Mouse (Mus musculus) neural tube, embryonic 12.5 days (tissue): ENCODE results near the gene Sltm. TPM values are rescaled to one million over a fixed set of nuclear protein-coding genes. Genes with fewer than 3 reads are reported as not detected.

Experiments
- ATAC-seq: fragments of 200-750 bp; cut with Nextera tagmentation; 2 replicates; pipeline ENCODE4 v1.8.0; 2017; ENCODE audit warnings: low read depth, mild to moderate bottlenecking, moderate TSS enrichment, moderate library complexity; ENCODE audit not compliant: low FRiP score
- H3K27ac ChIP-seq: fragments of 300-500 bp; sonication (generic); 2 replicates; pipeline ENCODE4 v1.5.1; 2016
- H3K27me3 ChIP-seq: fragments of 300-500 bp; sonication (generic); replicated peaks from 2 replicates; pipeline ENCODE4 v1.6.1; 2016; ENCODE audit warnings: mild to moderate bottlenecking
- H3K36me3 ChIP-seq: fragments of 300-500 bp; sonication (generic); 2 replicates; pipeline ENCODE4 v1.6.1; 2016; ENCODE audit warnings: mild to moderate bottlenecking
- H3K4me1 ChIP-seq: fragments of 300-500 bp; sonication (generic); 2 replicates; pipeline ENCODE4 v1.6.1; 2016
- H3K4me2 ChIP-seq: fragments of 300-500 bp; sonication (generic); replicated peaks from 2 replicates; pipeline ENCODE4 v1.6.1; 2016; ENCODE audit warnings: mild to moderate bottlenecking
- H3K4me3 ChIP-seq: fragments of 300-500 bp; sonication (generic); 2 replicates; pipeline ENCODE4 v1.5.1; 2016
- H3K9ac ChIP-seq: fragments of 300-500 bp; sonication (generic); 2 replicates; pipeline ENCODE4 v1.6.1; 2016; ENCODE audit warnings: mild to moderate bottlenecking
- H3K9me3 ChIP-seq: fragments of 300-500 bp; sonication (generic); 2 replicates; pipeline ENCODE4 v1.6.1; 2016; ENCODE audit warnings: mild to moderate bottlenecking
- WGBS: fragments of 180-500 bp; shearing (Covaris S2); methylation state at CpG from one replicate; pipeline ENCODE4 v1.1.7; 2016; 5-methylcytosine and 5-hydroxymethylcytosine counted together
- polyA plus RNA-seq: library from polyadenylated mRNA; unstranded; fragments of >200 nt; fragmentation: Nextera tagmentation; extraction: Ambion mirVana; gene quantifications from 2 replicates; pipeline ENCODE4 v1.2.1, GENCODE M21; 2016

The Sltm gene
- polyA plus RNA-seq, 1 experiment from 2014 or later = 83.1 TPM

DNA sequence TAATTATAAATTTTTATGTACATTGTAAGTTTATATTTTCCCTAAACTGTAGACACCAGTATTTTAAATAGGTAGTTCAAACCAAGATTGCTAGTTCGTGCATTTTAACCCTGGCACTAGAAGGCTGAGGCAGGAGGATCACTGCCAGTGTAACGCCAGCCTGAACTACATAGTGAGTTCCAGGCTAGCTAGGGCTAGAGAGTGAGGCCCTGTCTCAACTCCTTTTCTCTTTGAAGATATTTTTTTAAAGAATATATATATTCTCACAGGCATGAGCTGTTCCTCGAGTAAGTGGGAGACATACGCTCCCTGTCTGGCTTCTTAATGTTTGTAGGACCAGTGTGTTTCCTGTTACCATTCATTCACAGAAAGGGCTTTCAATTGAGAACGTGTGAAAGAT, 14.2 kb downstream of the Sltm start:
- H3K4me2 ChIP-seq = no peak overlapping the region

DNA sequence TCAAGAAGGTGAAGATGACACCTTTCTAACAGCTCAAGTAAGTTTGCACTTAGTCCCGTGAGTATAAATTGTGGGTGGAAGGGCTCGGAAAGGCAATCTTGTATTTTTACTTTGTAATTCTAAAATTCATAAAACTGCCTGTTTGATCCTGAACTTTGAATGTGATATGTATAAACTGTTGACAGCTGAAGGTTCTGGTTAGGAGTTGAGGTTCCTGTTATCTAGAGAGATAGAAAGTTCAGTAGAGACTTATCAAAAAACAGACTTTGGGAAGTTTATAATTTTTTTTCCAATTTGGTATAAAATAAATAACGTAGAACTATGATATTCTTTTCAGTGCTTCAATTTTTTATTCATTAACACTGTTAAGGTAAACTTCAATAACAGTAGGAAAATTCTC, 20.3 kb downstream of the Sltm start:
- no peak overlapping the region for H3K27ac ChIP-seq
- no peaks in the 10 kb centered on the region for H3K27me3 ChIP-seq
- H3K4me3 ChIP-seq = no peak overlapping the region
- no peaks in the 10 kb centered on the region for H3K36me3 ChIP-seq
- no peak overlapping the region for H3K4me2 ChIP-seq
- H3K9ac ChIP-seq = no peak overlapping the region
- 93% methylated on average over 3 of the region's 3 CpGs for WGBS
- H3K9me3 ChIP-seq = no peaks in the 10 kb centered on the region
- no peak for ATAC-seq
- H3K4me1 ChIP-seq = peaks cover 4% of the 10 kb centered on the region; the same call in 1 of the 2 replicates

More for the DNA sequence above, 14.2 kb downstream of the Sltm start:
- Histone ChIP-seq H3K4me1 (peaks cover 4% of the 10 kb centered on the region; the same call in 1 of the 2 replicates), H3K27ac (no peak overlapping the region), H3K36me3 (peaks cover 13% of the 10 kb centered on the region), H3K4me3 (no peak overlapping the region), H3K27me3 (no peaks in the 10 kb centered on the region), H3K9ac (no peak overlapping the region), H3K9me3 (peaks cover 9% of the 10 kb centered on the region; the same call in 1 of the 2 replicates)
- ATAC-seq = no peak
- 91% methylated on average over 5 of the region's 5 CpGs for WGBS

DNA sequence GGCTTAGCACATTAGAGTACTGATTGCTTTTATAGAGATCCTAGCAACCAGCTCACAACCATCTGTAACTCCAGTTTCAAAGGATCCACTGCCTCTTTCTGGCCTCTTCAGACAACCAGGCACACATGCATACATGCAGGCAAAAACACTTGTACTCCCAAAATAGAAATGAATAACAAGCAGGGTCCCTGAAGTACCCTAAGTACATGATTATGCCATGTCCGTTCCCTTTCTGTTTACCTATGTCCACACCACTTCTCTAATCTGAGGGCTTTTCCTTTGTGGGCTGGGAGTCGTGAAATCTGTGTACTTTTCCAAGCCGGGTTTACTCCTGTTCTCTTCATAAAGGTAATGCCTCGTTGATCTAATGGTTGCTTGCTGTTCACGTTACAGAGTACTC, 25.1 kb downstream of the Sltm start:
- no peaks in the 10 kb centered on the region for H3K27me3 ChIP-seq
- WGBS = 92% methylated on average over 5 of the region's 5 CpGs
- H3K9me3 ChIP-seq = no peaks in the 10 kb centered on the region
- H3K9ac ChIP-seq = no peak overlapping the region
- no peaks in the 10 kb centered on the region for H3K4me1 ChIP-seq
- no peak overlapping the region for H3K4me3 ChIP-seq
- H3K36me3 ChIP-seq = peaks cover 6% of the 10 kb centered on the region
- H3K4me2 ChIP-seq = no peak overlapping the region
- H3K27ac ChIP-seq = no peak overlapping the region
- no peak for ATAC-seq

DNA sequence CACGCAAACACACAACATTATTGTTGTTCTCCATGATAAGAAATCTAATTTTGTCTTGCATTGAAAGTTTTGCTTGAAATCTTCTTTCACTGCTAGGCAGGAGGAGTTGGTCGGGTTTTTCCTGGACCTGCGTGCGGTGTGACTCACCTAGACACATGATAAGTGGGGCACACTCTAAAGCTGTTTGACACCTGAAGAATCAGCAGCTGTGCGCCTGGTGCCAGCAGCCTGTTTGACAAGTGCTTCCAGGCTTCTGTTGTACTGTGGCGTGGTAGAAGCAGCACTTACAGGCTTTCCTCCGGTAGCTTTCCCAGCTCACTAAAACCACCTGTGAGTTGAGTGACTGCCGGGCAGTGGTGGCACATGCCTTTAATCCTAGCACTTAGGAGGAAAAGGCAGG, 27.8 kb downstream of the Sltm start:
- no peaks in the 10 kb centered on the region for H3K9me3 ChIP-seq
- H3K4me1 ChIP-seq = no peaks in the 10 kb centered on the region
- ATAC-seq = no peak
- no peaks in the 10 kb centered on the region for H3K27me3 ChIP-seq
- no peak overlapping the region for H3K9ac ChIP-seq
- H3K27ac ChIP-seq = no peak overlapping the region
- no peak overlapping the region for H3K4me3 ChIP-seq
- H3K36me3 ChIP-seq = peaks cover 18% of the 10 kb centered on the region
- H3K4me2 ChIP-seq = no peak overlapping the region
- 95% methylated on average over 8 of the region's 8 CpGs for WGBS

DNA sequence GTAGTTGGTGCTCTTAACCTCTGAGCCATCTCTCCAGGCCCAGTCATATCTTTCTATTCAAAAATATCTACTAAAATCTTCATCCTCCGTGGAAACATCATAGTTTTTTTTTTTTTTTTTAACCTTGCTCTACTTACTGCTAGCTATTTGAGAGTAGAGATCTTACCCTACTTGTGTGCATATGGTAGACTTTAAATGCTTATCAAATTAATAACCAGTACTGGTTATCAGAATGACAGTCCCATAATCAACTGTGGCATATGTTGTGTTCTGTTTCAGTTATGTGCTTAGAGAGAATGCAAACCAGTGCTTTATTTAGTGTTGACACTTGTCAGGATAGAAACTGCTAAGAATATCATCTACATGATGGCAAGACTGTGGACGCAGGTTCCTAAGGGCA, 35.6 kb downstream of the Sltm start:
- Histone ChIP-seq H3K27ac (no peak overlapping the region), H3K9ac (no peak overlapping the region), H3K4me3 (no peak overlapping the region), H3K27me3 (no peaks in the 10 kb centered on the region), H3K4me1 (no peaks in the 10 kb centered on the region), H3K4me2 (no peak overlapping the region), H3K9me3 (no peaks in the 10 kb centered on the region), H3K36me3 (peaks cover 56% of the 10 kb centered on the region)
- 96% methylated on average over 2 of the region's 2 CpGs for WGBS
- ATAC-seq = no peak

- no peak for ATAC-seq
- H3K9ac ChIP-seq = no peak overlapping the region
- H3K36me3 ChIP-seq = peaks cover 61% of the 10 kb centered on the region
- no peak overlapping the region for H3K27ac ChIP-seq
- H3K4me2 ChIP-seq = no peak overlapping the region
- H3K4me1 ChIP-seq = no peaks in the 10 kb centered on the region
- H3K4me3 ChIP-seq = no peak overlapping the region
- H3K9me3 ChIP-seq = no peaks in the 10 kb centered on the region
- 90% methylated on average over 5 of the region's 5 CpGs for WGBS
- H3K27me3 ChIP-seq = no peaks in the 10 kb centered on the region
These were observed 38.4 kb downstream of the Sltm start for GRCm38 (mm10) chr9:70580956-70581355.

DNA sequence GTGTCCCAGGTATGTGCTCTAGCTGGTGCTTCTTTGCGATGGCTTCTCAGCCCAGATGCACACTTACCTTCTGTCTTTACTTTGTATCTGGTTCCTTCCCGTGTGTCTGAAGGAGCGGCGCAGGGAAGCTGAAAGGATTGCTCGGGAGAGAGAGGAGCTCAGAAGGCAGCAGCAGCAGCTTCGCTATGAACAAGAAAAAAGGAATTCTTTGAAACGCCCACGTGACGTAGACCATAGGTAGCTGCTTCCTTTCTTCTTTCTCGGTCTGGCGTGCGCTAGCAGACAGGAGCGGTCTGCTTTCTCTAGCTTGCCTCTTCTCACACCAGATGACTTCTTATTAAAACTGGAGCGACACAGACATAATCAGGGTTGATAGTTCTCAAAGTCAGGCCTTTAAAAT, 42.1 kb downstream of the Sltm start:
- Histone ChIP-seq H3K27me3 (no peaks in the 10 kb centered on the region), H3K9me3 (no peaks in the 10 kb centered on the region), H3K4me3 (no peak overlapping the region), H3K9ac (no peak overlapping the region), H3K4me2 (no peak overlapping the region), H3K27ac (no peak overlapping the region), H3K4me1 (no peaks in the 10 kb centered on the region), H3K36me3 (peaks cover 74% of the 10 kb centered on the region)
- WGBS = 91% methylated on average over 14 of the region's 14 CpGs
- ATAC-seq = no peak

GRCm38 (mm10) chr9:70585172-70585571, 42.6 kb downstream of the Sltm start:
- Histone ChIP-seq H3K27ac (no peak overlapping the region), H3K4me3 (no peak overlapping the region), H3K27me3 (no peaks in the 10 kb centered on the region), H3K36me3 (peaks cover 74% of the 10 kb centered on the region), H3K9ac (no peak overlapping the region), H3K4me2 (no peak overlapping the region), H3K9me3 (no peaks in the 10 kb centered on the region), H3K4me1 (no peaks in the 10 kb centered on the region)
- 86% methylated on average over 5 of the region's 5 CpGs for WGBS
- no peak for ATAC-seq

GRCm38 (mm10) chr9:70587171-70587570, 44.6 kb downstream of the Sltm start:
- Histone ChIP-seq H3K9me3 (no peaks in the 10 kb centered on the region), H3K36me3 (peaks cover 76% of the 10 kb centered on the region), H3K4me3 (no peak overlapping the region), H3K4me2 (no peak overlapping the region), H3K27me3 (no peaks in the 10 kb centered on the region), H3K4me1 (no peaks in the 10 kb centered on the region), H3K27ac (no peak overlapping the region), H3K9ac (no peak overlapping the region)
- WGBS = 98% methylated on average over 5 of the region's 5 CpGs
- ATAC-seq = no peak

DNA sequence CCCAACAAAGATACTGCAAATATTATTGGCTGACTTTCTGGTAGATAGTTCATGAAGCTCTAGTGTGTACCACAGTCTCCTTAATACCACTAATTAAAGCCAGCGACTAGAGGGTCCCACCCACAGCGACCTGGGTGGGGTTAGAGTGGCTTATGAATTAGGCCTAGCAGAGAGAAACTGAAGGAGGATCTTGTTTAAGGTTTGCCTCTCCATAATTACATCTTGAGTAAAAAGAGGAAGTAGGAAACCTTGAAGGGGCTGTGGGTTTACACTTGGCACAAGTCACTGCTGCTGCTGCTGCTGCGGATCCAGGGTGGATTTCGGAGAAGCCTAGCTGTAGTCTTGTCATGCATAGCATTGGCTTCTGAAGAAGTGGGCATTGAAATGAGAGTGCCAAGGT, 48.2 kb downstream of the Sltm start:
- Histone ChIP-seq H3K4me2 (no peak overlapping the region), H3K27ac (no peak overlapping the region), H3K9me3 (no peaks in the 10 kb centered on the region), H3K9ac (no peak overlapping the region), H3K4me3 (no peak overlapping the region), H3K36me3 (peaks cover 82% of the 10 kb centered on the region), H3K27me3 (no peaks in the 10 kb centered on the region), H3K4me1 (no peaks in the 10 kb centered on the region)
- no peak for ATAC-seq
- 97% methylated on average over 4 of the region's 4 CpGs for WGBS

DNA sequence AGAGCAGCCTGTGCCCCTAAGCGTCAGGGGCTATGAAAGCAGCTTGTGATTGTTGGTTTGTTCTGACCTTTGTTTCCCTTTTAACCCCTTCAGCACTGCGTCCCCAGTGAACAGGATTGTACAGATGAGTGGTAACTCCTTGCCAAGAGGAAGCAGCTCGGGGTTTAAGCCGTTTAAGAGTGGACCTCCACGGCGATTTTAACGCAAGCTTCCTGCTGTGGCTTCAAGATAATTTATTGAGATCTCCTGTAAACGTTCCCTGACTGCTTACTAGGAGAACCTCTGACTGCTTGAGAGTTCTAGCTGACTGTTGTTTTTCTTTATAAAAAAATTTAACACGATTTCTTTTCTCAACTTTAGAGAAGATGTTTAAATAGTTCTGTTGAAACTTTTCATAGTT, 48.9 kb downstream of the Sltm start:
- Histone ChIP-seq H3K4me1 (no peaks in the 10 kb centered on the region), H3K27me3 (no peaks in the 10 kb centered on the region), H3K9me3 (no peaks in the 10 kb centered on the region), H3K4me3 (no peak overlapping the region), H3K36me3 (peaks cover 75% of the 10 kb centered on the region), H3K27ac (no peak overlapping the region), H3K9ac (no peak overlapping the region), H3K4me2 (no peak overlapping the region)
- WGBS = 52% methylated on average over 9 of the region's 9 CpGs
- ATAC-seq = no peak

- Histone ChIP-seq H3K36me3 (peaks cover 9% of the 10 kb centered on the region), H3K27me3 (no peaks in the 10 kb centered on the region), H3K9ac (no peak overlapping the region), H3K9me3 (no peaks in the 10 kb centered on the region), H3K4me3 (no peak overlapping the region), H3K4me1 (no peaks in the 10 kb centered on the region), H3K4me2 (no peak overlapping the region), H3K27ac (no peak overlapping the region)
- ATAC-seq = no peak
- 90% methylated on average over 2 of the region's 2 CpGs for WGBS
These were observed 55.7 kb downstream of the Sltm start for GRCm38 (mm10) chr9:70598271-70598670.

DNA sequence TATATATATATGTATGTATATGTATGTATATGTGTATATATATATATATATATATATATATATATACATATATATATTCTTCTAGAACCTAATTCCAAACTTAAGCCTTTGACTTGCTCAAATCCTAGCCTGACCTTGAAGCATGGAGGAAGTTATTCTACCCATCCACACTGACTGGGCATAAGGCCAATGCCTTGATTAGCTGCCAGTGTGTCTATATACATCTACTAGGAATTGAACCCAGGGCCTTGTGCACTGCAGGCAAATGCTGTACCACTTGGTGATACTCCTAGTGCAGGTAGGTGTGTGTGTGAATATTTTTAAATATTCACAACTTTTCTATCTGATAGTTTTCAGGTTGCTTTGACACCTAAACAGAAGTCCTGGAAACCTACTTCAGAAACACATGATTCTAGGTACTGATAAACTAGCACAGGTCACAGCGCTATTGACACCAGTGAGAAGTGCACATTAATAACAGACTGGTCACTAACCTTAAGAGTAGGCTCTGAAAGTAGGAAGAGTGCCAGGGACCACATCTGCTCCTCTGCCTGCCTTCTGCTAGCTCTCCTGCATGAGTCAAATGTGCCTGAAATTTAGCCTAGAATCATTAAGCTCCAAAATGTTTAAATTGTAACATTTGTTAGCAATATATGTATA, 59.8 kb downstream of the Sltm start:
- ATAC-seq = no peak
- WGBS = 88% methylated on average over 1 of the region's 1 CpGs

More for the DNA sequence above, 59.8 kb downstream of the Sltm start:
- Histone ChIP-seq H3K36me3 (peaks cover 8% of the 10 kb centered on the region), H3K4me1 (no peaks in the 10 kb centered on the region), H3K9me3 (no peaks in the 10 kb centered on the region), H3K4me2 (no peak overlapping the region), H3K27me3 (no peaks in the 10 kb centered on the region), H3K27ac (no peak overlapping the region), H3K4me3 (no peak overlapping the region), H3K9ac (no peak overlapping the region)
